Mouse (Mus musculus): ENCODE results near the gene Mterf1a. TPM values are rescaled to one million over a fixed set of nuclear protein-coding genes. Genes with fewer than 3 reads are reported as not detected.
"Not testable (repeated sequence)": the region's sequence is repeated elsewhere in the genome, so short reads cannot be mapped to it uniquely, and the experiment has no call there.

Gene Mterf1a
- polyA plus RNA-seq, 1 experiment: 5.2 TPM

- peak; percentile 80 for DNase-seq (ENCODE audit: low read depth)
- peak; percentile 83; the same call in 1 of the 2 replicates for TF ChIP-seq POLR2A (IDR thresholded peaks at IDR 0.05; ENCODE audit: borderline replicate concordance, extremely low read depth, insufficient read depth, insufficient read length, poor library complexity, severe bottlenecking)
- no peak for TF ChIP-seq CTCF (IDR thresholded peaks at IDR 0.05; ENCODE audit: borderline replicate concordance, extremely low read depth, insufficient read depth, insufficient read length)
Measured at GRCm38 (mm10) chr5:3927801-3928689, 34.3 kb upstream of the Mterf1a start, which contains the start of gene Akap9. Gene Akap9 (plus strand): TSS chr5:3928054.

DNA sequence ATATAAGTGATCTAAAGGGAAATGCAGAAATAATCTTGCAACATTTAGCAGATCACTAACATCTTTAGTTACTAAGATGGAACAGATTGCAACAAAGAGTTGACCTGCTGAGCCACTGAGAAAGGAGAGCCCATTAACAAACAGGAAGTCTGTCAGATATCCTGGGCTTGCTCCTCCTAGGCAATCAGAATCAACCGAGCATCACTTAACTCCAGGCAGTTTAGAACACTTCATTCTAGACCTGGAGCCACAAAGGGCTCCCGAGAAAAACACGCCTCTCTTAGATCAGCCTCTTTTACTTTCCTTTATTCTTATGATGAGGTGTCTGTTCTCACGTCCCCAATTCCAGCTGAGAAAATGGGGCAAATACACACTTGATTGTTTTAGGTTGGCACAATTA is 32.9 kb upstream of the Mterf1a start:
- TF ChIP-seq CTCF (IDR thresholded peaks at IDR 0.05; ENCODE audit: borderline replicate concordance, extremely low read depth, insufficient read depth, insufficient read length): no peak
- TF ChIP-seq POLR2A (IDR thresholded peaks at IDR 0.05; ENCODE audit: borderline replicate concordance, extremely low read depth, insufficient read depth, insufficient read length, poor library complexity, severe bottlenecking): no peak
- peak; percentile 52 for DNase-seq (ENCODE audit: low read depth)

- DNase-seq (ENCODE audit: low read depth): no peak
Measured at GRCm38 (mm10) chr5:3922350-3922749, 28.6 kb upstream of the Mterf1a start.

GRCm38 (mm10) chr5:3905471-3905870 is 11.7 kb upstream of the Mterf1a start:
- TF ChIP-seq CTCF (IDR thresholded peaks at IDR 0.05; ENCODE audit: borderline replicate concordance, extremely low read depth, insufficient read depth, insufficient read length): no peak
- no peak for TF ChIP-seq POLR2A (IDR thresholded peaks at IDR 0.05; ENCODE audit: borderline replicate concordance, extremely low read depth, insufficient read depth, insufficient read length, poor library complexity, severe bottlenecking)
- DNase-seq (ENCODE audit: low read depth): no peak

More at GRCm38 (mm10) chr5:3922350-3922749, 28.6 kb upstream of the Mterf1a start:
- TF ChIP-seq POLR2A (IDR thresholded peaks at IDR 0.05; ENCODE audit: borderline replicate concordance, extremely low read depth, insufficient read depth, insufficient read length, poor library complexity, severe bottlenecking) (no peak), CTCF (IDR thresholded peaks at IDR 0.05; ENCODE audit: borderline replicate concordance, extremely low read depth, insufficient read depth, insufficient read length) (no peak)

- DNase-seq (ENCODE audit: low read depth): not testable (repeated sequence)
Measured at GRCm38 (mm10) chr5:3894294-3894619, 524 bp upstream of the Mterf1a start.

DNA sequence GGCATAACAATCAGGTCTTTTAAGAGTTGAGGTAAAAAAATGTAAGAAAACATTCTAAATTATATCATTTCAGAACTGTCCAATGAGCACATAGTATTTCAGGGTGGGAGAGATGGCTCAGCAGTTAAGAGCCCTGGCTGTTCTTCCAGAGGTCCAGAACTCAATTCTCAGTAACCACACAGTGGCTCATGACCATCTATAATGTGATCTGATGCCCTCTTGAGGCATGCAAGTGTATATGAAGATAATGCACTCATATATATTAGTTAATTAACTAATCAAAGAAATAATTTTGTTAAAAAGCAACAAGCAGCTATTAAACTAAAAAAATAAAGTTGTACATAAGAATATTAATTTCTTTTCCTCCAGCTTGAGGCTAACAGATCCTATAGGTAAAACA is 4.5 kb downstream of the Mterf1a start:
- TF ChIP-seq POLR2A (IDR thresholded peaks at IDR 0.05; ENCODE audit: borderline replicate concordance, extremely low read depth, insufficient read depth, insufficient read length, poor library complexity, severe bottlenecking): no peak
- no peak for TF ChIP-seq CTCF (IDR thresholded peaks at IDR 0.05; ENCODE audit: borderline replicate concordance, extremely low read depth, insufficient read depth, insufficient read length)
- no peak for DNase-seq (ENCODE audit: low read depth)

DNA sequence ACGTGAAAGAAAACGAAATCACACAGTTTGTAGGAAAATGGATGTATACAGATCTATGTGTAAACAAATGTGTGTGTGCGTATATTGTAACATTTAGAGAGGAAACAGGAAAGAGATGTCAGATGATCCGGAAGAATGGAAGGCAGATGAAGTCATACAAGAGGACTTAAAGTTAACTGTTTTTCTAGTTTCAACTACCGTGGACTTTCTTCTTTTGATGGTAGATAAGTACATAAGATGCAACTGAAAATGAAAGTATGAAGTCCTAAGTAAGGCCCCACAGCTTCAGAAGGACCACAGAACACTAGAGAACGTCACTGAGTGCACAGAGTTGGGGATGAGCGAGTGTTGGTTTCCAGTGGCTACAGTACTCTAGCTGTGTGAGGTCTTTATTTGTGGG is 6.9 kb downstream of the Mterf1a start:
- not testable (repeated sequence) for DNase-seq (ENCODE audit: low read depth)

GRCm38 (mm10) chr5:3873485-3873884 is 20.2 kb downstream of the Mterf1a start:
- no peak for TF ChIP-seq CTCF (IDR thresholded peaks at IDR 0.05; ENCODE audit: borderline replicate concordance, extremely low read depth, insufficient read depth, insufficient read length)
- TF ChIP-seq POLR2A (IDR thresholded peaks at IDR 0.05; ENCODE audit: borderline replicate concordance, extremely low read depth, insufficient read depth, insufficient read length, poor library complexity, severe bottlenecking): no peak
- DNase-seq (ENCODE audit: low read depth): peak; percentile 38

GRCm38 (mm10) chr5:3872348-3872747 is 21.4 kb downstream of the Mterf1a start:
- TF ChIP-seq POLR2A (IDR thresholded peaks at IDR 0.05; ENCODE audit: borderline replicate concordance, extremely low read depth, insufficient read depth, insufficient read length, poor library complexity, severe bottlenecking) (no peak), CTCF (IDR thresholded peaks at IDR 0.05; ENCODE audit: borderline replicate concordance, extremely low read depth, insufficient read depth, insufficient read length) (no peak)

GRCm38 (mm10) chr5:3870161-3870560 is 23.6 kb downstream of the Mterf1a start:
- DNase-seq (ENCODE audit: low read depth): no peak
- TF ChIP-seq CTCF (IDR thresholded peaks at IDR 0.05; ENCODE audit: borderline replicate concordance, extremely low read depth, insufficient read depth, insufficient read length): no peak
- no peak for TF ChIP-seq POLR2A (IDR thresholded peaks at IDR 0.05; ENCODE audit: borderline replicate concordance, extremely low read depth, insufficient read depth, insufficient read length, poor library complexity, severe bottlenecking)

More at GRCm38 (mm10) chr5:3872348-3872747, 21.4 kb downstream of the Mterf1a start:
- no peak for DNase-seq (ENCODE audit: low read depth)

DNA sequence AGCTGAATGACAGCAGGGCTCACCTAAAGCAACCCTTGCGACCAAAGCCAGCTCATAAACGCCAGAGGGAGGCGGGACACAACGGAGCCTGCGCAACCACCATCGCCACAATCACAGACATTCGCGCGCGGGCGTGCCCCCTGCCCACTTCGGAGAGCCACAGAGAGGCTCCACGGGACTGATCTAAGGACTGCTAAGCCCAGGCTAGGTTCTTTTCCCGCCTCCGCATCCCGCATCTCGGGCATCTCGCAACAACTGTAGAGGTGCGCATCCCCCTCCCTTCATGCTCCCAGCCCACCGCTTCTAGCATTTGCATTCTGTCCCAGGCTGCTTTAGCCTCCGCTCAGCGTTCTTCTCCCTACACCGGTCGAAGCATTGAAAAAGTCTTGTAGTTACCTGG is 48.7 kb downstream of the Mterf1a start, which contains the start of gene Lrrd1:
Lrrd1 (plus strand) TSS at position 148 of the 400 bp plus-strand sequence.
- DNase-seq (ENCODE audit: low read depth): peak; percentile 21
- TF ChIP-seq CTCF (IDR thresholded peaks at IDR 0.05; ENCODE audit: borderline replicate concordance, extremely low read depth, insufficient read depth, insufficient read length) (no peak), POLR2A (IDR thresholded peaks at IDR 0.05; ENCODE audit: borderline replicate concordance, extremely low read depth, insufficient read depth, insufficient read length, poor library complexity, severe bottlenecking) (no peak)

Other genes starting within 250 kb of the Mterf1a start
- gene Tmbim7, start 242.8 kb downstream of the Mterf1a start, polyA plus RNA-seq (2012; rRNA removed): not detected in 2 replicates
- gene Gatad1, start 236.7 kb downstream of the Mterf1a start, polyA plus RNA-seq (2012; rRNA removed): 52.7 and 73.9 TPM in 2 replicates
- gene Ankib1, start 91.0 kb downstream of the Mterf1a start, polyA plus RNA-seq (2012; rRNA removed): 19.3 and 27.8 TPM in 2 replicates
- gene Krit1, start 90.7 kb downstream of the Mterf1a start, polyA plus RNA-seq (2012; rRNA removed): 46.4 and 50.0 TPM in 2 replicates
- gene Lrrd1, start 48.8 kb downstream of the Mterf1a start, polyA plus RNA-seq (2012; rRNA removed): 0.05 and 0.11 TPM in 2 replicates
- 61.0 and 79.1 TPM in 2 replicates for gene Akap9, start 34.1 kb upstream of the Mterf1a start, polyA plus RNA-seq (2012; rRNA removed)
- 115 and 117 TPM in 2 replicates for gene Cyp51, start 210.8 kb upstream of the Mterf1a start, polyA plus RNA-seq (2012; rRNA removed)

Data from brain, embryonic 14.5 days (tissue).